Mouse (Mus musculus): Measurements from ENCODE around the gene Dbn1. TPM values are rescaled to one million over a fixed set of nuclear protein-coding genes. Genes with fewer than 3 reads are reported as not detected.
A peak's percentile ranks its signal among the peaks of the same experiment; 100 is the strongest.

Dbn1 gene
- total and polyA plus RNA-seq, 3 experiments: 4.8 to 10.4 (median 9.3) TPM

DNA sequence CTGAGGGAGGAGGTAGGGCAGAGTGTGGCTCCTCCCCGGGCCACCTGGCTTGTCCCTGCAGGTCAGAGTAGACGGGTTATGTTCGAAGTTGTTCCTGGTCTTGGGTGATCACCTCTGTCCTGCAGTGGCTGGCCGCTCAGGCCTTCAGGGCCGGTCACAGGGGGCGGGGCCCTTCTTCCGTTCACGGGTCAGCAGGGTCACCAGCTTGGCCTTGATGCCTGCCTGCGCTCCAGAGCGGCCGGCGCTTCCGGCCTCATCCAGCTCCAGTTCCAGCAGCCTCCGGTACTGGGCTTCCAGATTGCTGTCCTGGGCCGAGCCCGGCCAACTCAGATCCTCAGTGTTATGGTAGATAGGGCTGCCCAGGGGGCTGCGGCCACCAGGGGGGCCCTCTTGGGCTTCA, 35.4 kb upstream of the Dbn1 start:
- 37% methylated on average over 17 of the region's 17 CpGs for WGBS
- Histone ChIP-seq H3K36me3 (ENCODE audit: control insufficient read depth, insufficient read depth, low read length) (no peaks in the 10 kb centered on the region), H3K4me1 (ENCODE audit: control insufficient read depth, insufficient read depth, low read length) (peaks cover 12% of the 10 kb centered on the region), H3K27ac (peak overlapping the region; percentile 69), H3K4me3 (no peak overlapping the region), H3K27me3 (ENCODE audit: control insufficient read depth, insufficient read depth, low read length) (no peaks in the 10 kb centered on the region; the same call in 1 of the 2 replicates), H3K79me2 (replicated peaks; ENCODE audit: control insufficient read depth, insufficient read depth, low read length) (no peaks in the 10 kb centered on the region), H3K9ac (ENCODE audit: low read depth, low read length) (no peak overlapping the region)
- no peak for TF ChIP-seq POLR2A (IDR thresholded peaks at IDR 0.05; ENCODE audit: insufficient read depth, low read depth, low read length)
- TF ChIP-seq CTCF (IDR thresholded peaks at IDR 0.05): no peak
- TF ChIP-seq EP300 (IDR thresholded peaks at IDR 0.05; ENCODE audit: insufficient read depth, low read depth, low read length): no peak
- intact Hi-C loops (cut with DNase I): no loop called here
- DNase-seq: peak; percentile 64 to 74

GRCm38 (mm10) chr13:55522730-55523129, 34.8 kb upstream of the Dbn1 start:
- WGBS: 41% methylated on average over 8 of the region's 8 CpGs
- TF ChIP-seq CTCF (IDR thresholded peaks at IDR 0.05) (no peak), POLR2A (IDR thresholded peaks at IDR 0.05; ENCODE audit: insufficient read depth, low read depth, low read length) (no peak), EP300 (IDR thresholded peaks at IDR 0.05; ENCODE audit: insufficient read depth, low read depth, low read length) (no peak)
- H3K36me3 ChIP-seq (ENCODE audit: control insufficient read depth, insufficient read depth, low read length): no peaks in the 10 kb centered on the region
- no peak overlapping the region for H3K4me3 ChIP-seq
- H3K27me3 ChIP-seq (ENCODE audit: control insufficient read depth, insufficient read depth, low read length): no peaks in the 10 kb centered on the region; the same call in 1 of the 2 replicates
- H3K27ac ChIP-seq: peak overlapping the region; percentile 69
- H3K9ac ChIP-seq (ENCODE audit: low read depth, low read length): no peak overlapping the region
- no peaks in the 10 kb centered on the region for H3K79me2 ChIP-seq (replicated peaks; ENCODE audit: control insufficient read depth, insufficient read depth, low read length)
- intact Hi-C loops (cut with DNase I): no loop called here
- H3K4me1 ChIP-seq (ENCODE audit: control insufficient read depth, insufficient read depth, low read length): peaks cover 12% of the 10 kb centered on the region
- peak; percentile 33 to 40 for DNase-seq

GRCm38 (mm10) chr13:55519606-55520005, 31.7 kb upstream of the Dbn1 start:
- H3K4me1 ChIP-seq (ENCODE audit: control insufficient read depth, insufficient read depth, low read length): peaks cover 12% of the 10 kb centered on the region
- intact Hi-C loops (cut with DNase I): no loop called here
- WGBS: 38% methylated on average over 4 of the region's 4 CpGs

GRCm38 (mm10) chr13:55516955-55517354, 29.0 kb upstream of the Dbn1 start:
- no peak overlapping the region for H3K27ac ChIP-seq
- no peaks in the 10 kb centered on the region for H3K79me2 ChIP-seq (replicated peaks; ENCODE audit: control insufficient read depth, insufficient read depth, low read length)
- peaks cover 5% of the 10 kb centered on the region for H3K4me1 ChIP-seq (ENCODE audit: control insufficient read depth, insufficient read depth, low read length)
- intact Hi-C loops (cut with DNase I): loop anchor here (1.0 kb wide), 2 partner anchors 99 to 112 kb away; no protein-coding TSS in a partner anchor
- WGBS: 2% methylated on average over 5 of the region's 5 CpGs
- no peak overlapping the region for H3K9ac ChIP-seq (ENCODE audit: low read depth, low read length)
- H3K36me3 ChIP-seq (ENCODE audit: control insufficient read depth, insufficient read depth, low read length): no peaks in the 10 kb centered on the region
- H3K27me3 ChIP-seq (ENCODE audit: control insufficient read depth, insufficient read depth, low read length): no peaks in the 10 kb centered on the region; the same call in 1 of the 2 replicates
- peak; percentile 76; the same call in 1 of the 2 replicates for TF ChIP-seq EP300 (IDR thresholded peaks at IDR 0.05; ENCODE audit: insufficient read depth, low read depth, low read length)
- no peak for TF ChIP-seq POLR2A (IDR thresholded peaks at IDR 0.05; ENCODE audit: insufficient read depth, low read depth, low read length)
- no peak; the same call in 1 of the 2 replicates for TF ChIP-seq CTCF (IDR thresholded peaks at IDR 0.05)
- H3K4me3 ChIP-seq: no peak overlapping the region
- peak; percentile 82 to 91 for DNase-seq

More at GRCm38 (mm10) chr13:55519606-55520005, 31.7 kb upstream of the Dbn1 start:
- DNase-seq: no peak
- no peak overlapping the region for H3K9ac ChIP-seq (ENCODE audit: low read depth, low read length)
- no peak overlapping the region for H3K27ac ChIP-seq
- no peaks in the 10 kb centered on the region for H3K36me3 ChIP-seq (ENCODE audit: control insufficient read depth, insufficient read depth, low read length)
- H3K4me3 ChIP-seq: no peak overlapping the region
- no peaks in the 10 kb centered on the region; the same call in 1 of the 2 replicates for H3K27me3 ChIP-seq (ENCODE audit: control insufficient read depth, insufficient read depth, low read length)
- TF ChIP-seq EP300 (IDR thresholded peaks at IDR 0.05; ENCODE audit: insufficient read depth, low read depth, low read length) (no peak), POLR2A (IDR thresholded peaks at IDR 0.05; ENCODE audit: insufficient read depth, low read depth, low read length) (no peak), CTCF (IDR thresholded peaks at IDR 0.05) (no peak)
- no peaks in the 10 kb centered on the region for H3K79me2 ChIP-seq (replicated peaks; ENCODE audit: control insufficient read depth, insufficient read depth, low read length)

DNA sequence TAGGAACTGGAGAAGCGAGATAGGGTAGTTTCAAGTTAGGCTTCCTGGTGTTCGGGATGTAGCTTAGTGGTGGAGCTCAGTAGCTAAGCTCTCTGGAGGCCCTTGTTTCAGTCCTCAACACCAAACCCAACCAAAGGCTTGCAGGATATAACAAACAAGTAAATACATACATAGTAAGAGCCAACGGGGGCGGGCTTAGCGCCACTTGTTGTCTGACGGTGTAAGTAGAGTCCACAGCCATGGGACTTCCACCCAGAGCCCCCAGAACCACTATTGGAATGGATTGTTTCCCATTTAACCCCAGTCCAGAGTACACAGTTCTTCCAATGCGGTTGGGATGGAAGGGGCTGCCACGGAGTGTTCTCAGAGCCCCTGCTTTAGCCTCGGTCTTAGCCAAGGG, 25.9 kb upstream of the Dbn1 start:
- Histone ChIP-seq H3K79me2 (replicated peaks; ENCODE audit: control insufficient read depth, insufficient read depth, low read length) (no peaks in the 10 kb centered on the region; the same call in 1 of the 2 replicates), H3K27ac (peak overlapping the region; percentile 93; the same call in 1 of the 2 replicates), H3K27me3 (ENCODE audit: control insufficient read depth, insufficient read depth, low read length) (no peaks in the 10 kb centered on the region), H3K4me3 (peak overlapping the region; percentile 80), H3K4me1 (ENCODE audit: control insufficient read depth, insufficient read depth, low read length) (peaks cover 18% of the 10 kb centered on the region), H3K9ac (ENCODE audit: low read depth, low read length) (no peak overlapping the region), H3K36me3 (ENCODE audit: control insufficient read depth, insufficient read depth, low read length) (no peaks in the 10 kb centered on the region)
- TF ChIP-seq POLR2A (IDR thresholded peaks at IDR 0.05; ENCODE audit: insufficient read depth, low read depth, low read length) (no peak), EP300 (IDR thresholded peaks at IDR 0.05; ENCODE audit: insufficient read depth, low read depth, low read length) (no peak), CTCF (IDR thresholded peaks at IDR 0.05) (no peak)
- intact Hi-C loops (cut with DNase I): loop anchor here (1.0 to 2.0 kb wide), 4 partner anchors 22 to 65 kb away; partner anchors contain the start of gene Ddx41
- 38% methylated on average over 9 of the region's 9 CpGs for WGBS
- no peak for DNase-seq

DNA sequence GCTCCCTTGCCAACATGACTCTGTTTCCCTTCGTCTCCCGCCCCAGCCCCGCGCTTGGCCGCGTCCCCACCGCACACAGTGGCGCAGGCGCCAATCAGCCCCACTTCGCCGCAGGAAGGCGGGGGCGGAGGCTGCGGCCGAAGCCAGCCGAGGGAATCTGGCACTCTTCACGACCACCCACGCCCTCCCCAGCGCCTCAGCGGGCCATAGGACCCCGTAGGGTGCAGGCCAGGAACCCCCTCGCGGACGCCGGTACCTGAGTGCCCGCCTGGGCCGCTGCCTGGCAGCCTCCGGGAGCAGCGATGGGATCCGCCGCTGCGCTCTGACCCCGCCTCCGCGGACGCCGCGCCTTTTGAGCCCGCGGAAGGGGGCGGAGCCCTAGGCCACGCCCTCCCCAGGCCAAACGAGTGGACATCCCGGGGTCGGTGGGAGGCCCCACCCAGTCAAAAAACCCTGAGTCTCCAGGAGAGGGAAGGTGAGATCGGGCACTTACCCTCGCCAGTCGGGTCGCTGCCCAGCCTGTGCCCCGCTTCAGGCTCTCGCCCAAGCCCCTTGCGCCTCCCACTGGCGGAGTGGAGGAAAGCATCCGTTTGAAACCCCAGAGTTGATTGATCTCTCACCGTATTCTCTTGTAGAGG, 25.3 kb upstream of the Dbn1 start, which contains the start of gene Pdlim7:
Gene Pdlim7, minus strand, starts transcription at position 566 of the 638 bp plus-strand sequence.
- Histone ChIP-seq H3K4me1 (ENCODE audit: control insufficient read depth, insufficient read depth, low read length) (peaks cover 18% of the 10 kb centered on the region), H3K36me3 (ENCODE audit: control insufficient read depth, insufficient read depth, low read length) (no peaks in the 10 kb centered on the region), H3K79me2 (replicated peaks; ENCODE audit: control insufficient read depth, insufficient read depth, low read length) (no peaks in the 10 kb centered on the region; the same call in 1 of the 2 replicates), H3K27me3 (ENCODE audit: control insufficient read depth, insufficient read depth, low read length) (no peaks in the 10 kb centered on the region), H3K9ac (ENCODE audit: low read depth, low read length) (peak within 1 kb of the TSS; percentile 86), H3K4me3 (peak within 1 kb of the TSS; percentile 80), H3K27ac (peak within 1 kb of the TSS; percentile 93)
- no peak; the same call in 1 of the 2 replicates for TF ChIP-seq CTCF (IDR thresholded peaks at IDR 0.05)
- TF ChIP-seq EP300 (IDR thresholded peaks at IDR 0.05; ENCODE audit: insufficient read depth, low read depth, low read length): 0 out of 2 replicates have a peak, but pooled peaks have one; percentile 36
- peak; percentile 99 for TF ChIP-seq POLR2A (IDR thresholded peaks at IDR 0.05; ENCODE audit: insufficient read depth, low read depth, low read length)
- under 1% methylated on average over 55 of the region's 55 CpGs for WGBS
- intact Hi-C loops (cut with DNase I): loop anchor here (1.0 to 2.0 kb wide), 3 partner anchors 23 to 64 kb away; partner anchors contain the start of gene Ddx41
- DNase-seq: peak; percentile 94 to 98
